In genomic region chr10:74966850-74967451, GRCm38 (mm10) we compare ENCODE assay signal across 9 mouse cellular contexts. TPM values are rescaled to one million over a fixed set of nuclear protein-coding genes. Genes with fewer than 3 reads are reported as not detected.
A peak's percentile ranks its signal among the peaks of the same experiment; 100 is the strongest.
DNase-seq lines count a peak whose midpoint lies in the region; ATAC-seq and TF ChIP-seq lines count a peak whose summit lies in the region.
"Had no signal": no experiment of that assay in that cellular context is flagged by ENCODE, and none has a peak within 500 bp of the region (broad histone marks: within the 10 kb centered on the region; RNA-seq: fewer than 3 reads in every experiment).

TSS of gene Gnaz (plus strand) at chr10:74967177.

- H3K9ac ChIP-seq in forebrain, embryonic 16.5 days (replicated peaks; ENCODE audit: low read depth, low read length), result peak within 1 kb of the TSS; percentile 78
- H3K9ac ChIP-seq in liver, postnatal 0 days (replicated peaks), result no peak within 1 kb of the TSS
- H3K9ac ChIP-seq in neural tube, embryonic 14.5 days (replicated peaks; ENCODE audit: low read depth, low read length), result peak within 1 kb of the TSS; percentile 63

- intact Hi-C loops in heart, postnatal 25 days (cut with DNase I), result no loop called here

- TF ChIP-seq POLR2A in testis, adult 2 months (IDR thresholded peaks at IDR 0.05; ENCODE audit: control insufficient read depth, low read depth, low read length), result no peak

- no peaks in the 10 kb centered on the region for H3K9me3 ChIP-seq in E14TG2a.4 (ENCODE audit: low read length)
- H3K9me3 ChIP-seq in forebrain, embryonic 16.5 days (ENCODE audit: control insufficient read depth, low read length), result no peaks in the 10 kb centered on the region
- H3K9me3 ChIP-seq in liver, postnatal 0 days (ENCODE audit: low read length), result no peaks in the 10 kb centered on the region
- no peaks in the 10 kb centered on the region for H3K9me3 ChIP-seq in neural tube, embryonic 14.5 days (ENCODE audit: control insufficient read depth, low read length)

- peak; percentile 98 for DNase-seq in cerebellum, adult 11 months
- DNase-seq in heart, postnatal 25 days (ENCODE audit: low spot score), result peak; percentile 94
- DNase-seq in layer of hippocampus, adult 11-12 months (ENCODE audit: low spot score), result peak; percentile 98
- DNase-seq in liver, postnatal 0 days, result peak; percentile 88

- peak; percentile 98 for ATAC-seq in forebrain, embryonic 16.5 days
- peak; percentile 94 for ATAC-seq in liver, postnatal 0 days
- peak; percentile 98 for ATAC-seq in neural tube, embryonic 14.5 days (ENCODE audit: low read depth)

- peak within 1 kb of the TSS; percentile 83 for H3K4me2 ChIP-seq in forebrain, embryonic 16.5 days (ENCODE audit: low read length)
- peak within 1 kb of the TSS; percentile 75 for H3K4me2 ChIP-seq in liver, postnatal 0 days (ENCODE audit: low read depth, low read length)
- peak within 1 kb of the TSS; percentile 76 for H3K4me2 ChIP-seq in neural tube, embryonic 14.5 days (ENCODE audit: low read depth, low read length)

- no peaks in the 10 kb centered on the region for H3K36me3 ChIP-seq in E14TG2a.4 (ENCODE audit: insufficient read depth, low read length)
- H3K36me3 ChIP-seq in forebrain, embryonic 16.5 days (ENCODE audit: control insufficient read depth, insufficient read depth), result no peaks in the 10 kb centered on the region
- H3K36me3 ChIP-seq in liver, postnatal 0 days (replicated peaks; ENCODE audit: insufficient read depth, low read length), result no peaks in the 10 kb centered on the region
- H3K36me3 ChIP-seq in neural tube, embryonic 14.5 days (ENCODE audit: control insufficient read depth, insufficient read depth, low read length), result no peaks in the 10 kb centered on the region
- no peaks in the 10 kb centered on the region for H3K36me3 ChIP-seq in testis, adult 2 months (ENCODE audit: control insufficient read depth, insufficient read depth, low read length)

- WGBS in forebrain, embryonic 16.5 days, result under 1% methylated on average over 82 of the region's 83 CpGs
- under 1% methylated on average over 55 of the region's 83 CpGs for WGBS in liver, postnatal 0 days (ENCODE audit: insufficient replicate concordance)
- WGBS in neural tube, embryonic 14.5 days, result under 1% methylated on average over 45 of the region's 83 CpGs

- no peak for TF ChIP-seq CTCF in E14TG2a.4 (conservative IDR thresholded peaks at IDR 0.05; ENCODE audit: low read length)
- peak; percentile 37 for TF ChIP-seq CTCF in liver, postnatal 0 days (IDR thresholded peaks at IDR 0.05; ENCODE audit: low read depth)
- peak; percentile 28; the same call in 1 of the 2 replicates for TF ChIP-seq CTCF in testis, adult 2 months (IDR thresholded peaks at IDR 0.05; ENCODE audit: control insufficient read depth, insufficient read depth, insufficient replicate concordance, low read depth, low read length)

- peaks cover 76% of the 10 kb centered on the region for H3K27me3 ChIP-seq in E14TG2a.4 (ENCODE audit: insufficient read depth, low read length)
- H3K27me3 ChIP-seq in forebrain, embryonic 16.5 days (replicated peaks; ENCODE audit: control insufficient read depth, insufficient read depth, low read length), result no peaks in the 10 kb centered on the region
- peaks cover 16% of the 10 kb centered on the region for H3K27me3 ChIP-seq in liver, postnatal 0 days (ENCODE audit: insufficient read depth, low read length)
- H3K27me3 ChIP-seq in neural tube, embryonic 14.5 days (ENCODE audit: control insufficient read depth, insufficient read depth, low read length), result no peaks in the 10 kb centered on the region
- no peaks in the 10 kb centered on the region for H3K27me3 ChIP-seq in testis, adult 2 months (ENCODE audit: control insufficient read depth, insufficient read depth, low read length)

- H3K4me1 ChIP-seq in E14TG2a.4 (replicated peaks; ENCODE audit: low read depth, low read length), result peaks cover 23% of the 10 kb centered on the region
- peaks cover 20% of the 10 kb centered on the region for H3K4me1 ChIP-seq in forebrain, embryonic 16.5 days (replicated peaks; ENCODE audit: control insufficient read depth, insufficient read depth, low read length)
- H3K4me1 ChIP-seq in liver, postnatal 0 days (ENCODE audit: insufficient read depth), result peaks cover 14% of the 10 kb centered on the region
- peaks cover 12% of the 10 kb centered on the region; the same call in 1 of the 2 replicates for H3K4me1 ChIP-seq in neural tube, embryonic 14.5 days (ENCODE audit: control insufficient read depth, insufficient read depth, low read length)
- H3K4me1 ChIP-seq in testis, adult 2 months (ENCODE audit: control insufficient read depth, insufficient read depth, low read length), result peaks cover 17% of the 10 kb centered on the region

- no peak for TF ChIP-seq EP300 in liver, postnatal 0 days (IDR thresholded peaks at IDR 0.05; ENCODE audit: low read depth)

- no peak within 1 kb of the TSS for H3K27ac ChIP-seq in forebrain, embryonic 16.5 days (ENCODE audit: low read length)
- H3K27ac ChIP-seq in liver, postnatal 0 days (ENCODE audit: low read depth), result no peak within 1 kb of the TSS
- H3K27ac ChIP-seq in neural tube, embryonic 14.5 days (ENCODE audit: low read depth, low read length), result peak within 1 kb of the TSS; percentile 78; the same call in 1 of the 2 replicates
- H3K27ac ChIP-seq in testis, adult 2 months (ENCODE audit: control insufficient read depth, insufficient read depth, low read depth, low read length), result no peak within 1 kb of the TSS
- H3K27ac ChIP-seq: macrophage had no signal

- H3K4me3 ChIP-seq in E14TG2a.4 (replicated peaks; ENCODE audit: low read length), result peak within 1 kb of the TSS; percentile 85
- H3K4me3 ChIP-seq in forebrain, embryonic 16.5 days (replicated peaks; ENCODE audit: low read length), result peak within 1 kb of the TSS; percentile 67
- H3K4me3 ChIP-seq in liver, postnatal 0 days (ENCODE audit: low read depth, low read length), result peak within 1 kb of the TSS; percentile 46
- H3K4me3 ChIP-seq in neural tube, embryonic 14.5 days (ENCODE audit: low read depth, low read length), result peak within 1 kb of the TSS; percentile 70
- peak within 1 kb of the TSS; percentile 84 for H3K4me3 ChIP-seq in testis, adult 2 months (ENCODE audit: control insufficient read depth, low read depth, low read length)

RNA-seq across cellular contexts. Expression of gene Gnaz, which starts in this region (rescaled TPM):
- 43.9 and 54.3 TPM in 2 replicates for polyA plus RNA-seq in forebrain, embryonic 16.5 days (2015; fragmentation: Nextera tagmentation; extraction: Ambion mirVana)
- under 1 TPM; 0.67 to 0.68 TPM for total RNA-seq in heart, postnatal 25 days (2021)
- polyA plus RNA-seq in liver, postnatal 0 days (2015; fragmentation: Nextera tagmentation; extraction: Ambion mirVana), result 3.4 and 3.7 TPM in 2 replicates
- polyA plus RNA-seq in neural tube, embryonic 14.5 days (2014; fragmentation: Nextera tagmentation; extraction: Ambion mirVana), result 59.8 and 61.2 TPM in 2 replicates
- 2.4 and 2.9 TPM in 2 replicates for polyA plus RNA-seq in testis, adult 2 months (2012; rRNA removed)

Comparison
In these comparisons a context has a peak if more than half of its experiments do, and no peak if none do; other contexts are left out.
1. Peak in DNase-seq in heart, postnatal 25 days; RNA of the gene not detected or under 1 TPM.